Mouse (Mus musculus) megakaryocyte progenitor cell, adult 5-6 weeks (primary cell): Measurements from ENCODE around the gene Csnk2a1. TPM values are rescaled to one million over a fixed set of nuclear protein-coding genes. Genes with fewer than 3 reads are reported as not detected.
"Not testable (repeated sequence)": the region's sequence is repeated elsewhere in the genome, so short reads cannot be mapped to it uniquely, and the experiment has no call there.

Experiments used
- ATAC-seq: replicated peaks from 2 replicates; pipeline ENCODE4 v1.8.0; 2016; ENCODE audit warnings: mild to moderate bottlenecking, moderate TSS enrichment, inconsistent platforms; ENCODE audit not compliant: poor library complexity
- total RNA-seq, 2 experiments: library from RNA; stranded (forward) in 1 of 2; stranded (reverse) in 1 of 2; fragments of 157-497, 149-512 nt in 1 of 2; fragments of 200-1000 nt in 1 of 2; gene quantifications; 2 replicates each; pipeline versions ENCODE4 v1.2.3 to v1.2.4; 2015 to 2017

The Csnk2a1 gene
- total RNA-seq (2015) (55.9 and 68.2 TPM in 2 replicates), total RNA-seq (2017) (111 and 125 TPM in 2 replicates)

GRCm38 (mm10) chr2:152226248-152227050, at the start of gene Csnk2a1:
Gene Csnk2a1 (plus strand): TSS chr2:152226839.
- peak; percentile 89 for ATAC-seq

DNA sequence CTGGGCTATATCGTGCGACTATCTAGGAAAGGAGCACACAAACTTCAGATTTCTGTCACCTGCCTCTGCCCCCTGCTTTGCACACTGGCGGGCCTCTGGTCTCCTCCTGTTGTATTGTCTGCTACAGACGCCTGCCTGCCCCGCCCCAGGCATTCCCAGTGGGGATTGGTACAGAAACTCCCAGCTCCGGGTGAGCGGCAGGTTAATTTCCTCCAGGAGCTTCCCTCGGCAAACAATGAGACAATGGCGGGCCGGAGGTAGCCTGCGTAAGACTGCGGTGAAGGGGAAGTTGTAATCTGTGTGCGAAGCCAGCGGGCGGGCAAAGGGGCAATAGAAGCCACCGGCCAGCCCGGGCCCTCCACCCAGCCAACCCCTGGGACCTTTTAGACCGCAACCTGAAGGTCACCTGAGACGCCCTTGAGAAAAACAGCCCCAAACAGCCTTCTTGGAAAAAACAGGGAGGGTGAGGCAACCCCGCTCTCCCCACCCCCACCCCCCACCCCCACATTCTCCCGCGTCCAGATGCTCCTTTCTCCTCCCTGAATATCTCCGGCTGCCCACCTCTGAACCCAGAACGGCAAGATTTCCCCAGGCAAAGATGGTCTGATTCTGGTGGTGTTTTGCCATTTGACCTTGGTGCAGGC, 49.4 kb upstream of the Csnk2a1 start:
- ATAC-seq, result 0 out of 2 replicates have a peak, but pooled peaks have one; percentile 48

DNA sequence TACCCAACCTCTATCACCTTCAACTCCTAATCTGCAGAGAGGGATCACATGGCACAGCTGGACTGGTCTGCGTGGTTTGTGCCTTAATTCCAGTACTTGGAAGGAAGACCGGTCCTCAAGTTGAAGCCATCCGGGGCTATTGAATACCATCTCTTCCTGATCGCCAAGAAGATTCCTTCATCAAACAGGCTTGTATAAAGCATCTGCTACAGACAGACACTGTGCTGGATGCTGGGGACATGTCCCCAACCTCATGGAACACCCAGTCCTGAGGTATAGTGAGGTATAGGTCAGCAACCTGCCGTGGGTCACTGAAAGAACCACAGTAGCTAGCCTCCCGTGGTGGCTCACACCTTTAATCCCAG, 48.9 kb upstream of the Csnk2a1 start:
- ATAC-seq, result no peak

- no peak for ATAC-seq
Measured at GRCm38 (mm10) chr2:152178345-152178744, 48.3 kb upstream of the Csnk2a1 start.

GRCm38 (mm10) chr2:152179301-152179700, 47.3 kb upstream of the Csnk2a1 start:
- no peak for ATAC-seq

- ATAC-seq, result no peak
Measured at GRCm38 (mm10) chr2:152180323-152180722, 46.3 kb upstream of the Csnk2a1 start.

- peak; percentile 78 for ATAC-seq
Measured at GRCm38 (mm10) chr2:152187132-152187531, 39.5 kb upstream of the Csnk2a1 start.

DNA sequence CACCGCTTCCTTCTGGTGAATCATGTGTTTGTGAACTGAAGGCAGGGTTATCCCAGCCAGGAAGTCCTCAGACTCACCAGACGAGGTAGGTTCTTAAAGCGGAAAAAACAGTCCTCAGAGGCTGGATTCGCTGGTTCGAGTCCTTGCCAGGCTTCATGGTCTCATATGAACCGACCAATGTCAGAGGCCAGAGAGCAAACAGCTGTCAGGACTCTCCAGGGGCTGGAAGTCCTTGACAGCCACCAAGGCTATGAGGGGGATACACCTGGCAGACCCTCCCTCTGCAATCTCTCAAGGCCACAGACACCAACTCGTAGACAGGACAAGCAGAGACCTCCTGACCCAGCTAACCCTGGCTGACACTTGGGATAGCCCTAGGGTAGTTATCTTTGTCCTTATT, 37.4 kb upstream of the Csnk2a1 start:
- no peak for ATAC-seq

GRCm38 (mm10) chr2:152189640-152190039, 37.0 kb upstream of the Csnk2a1 start:
- ATAC-seq, result no peak

DNA sequence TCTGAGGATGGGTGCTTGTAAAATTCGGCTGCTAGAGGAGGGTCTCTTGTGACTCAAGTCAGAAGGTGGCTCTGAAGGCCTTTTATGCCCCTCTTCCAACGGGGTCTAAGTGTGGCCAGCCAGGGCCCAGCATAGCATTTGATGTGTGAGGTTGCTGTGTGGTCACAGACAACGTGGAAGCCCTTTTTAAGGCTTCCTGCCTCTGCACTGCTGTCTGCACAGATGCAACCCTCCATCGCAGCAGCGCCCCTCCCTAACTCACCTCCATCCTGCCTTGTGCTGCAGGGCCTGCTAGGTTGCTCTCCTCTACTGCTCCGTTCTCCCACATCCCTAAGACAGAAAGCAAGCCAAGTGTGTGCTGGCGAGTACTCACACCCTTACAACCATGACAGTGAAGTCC, 36.5 kb upstream of the Csnk2a1 start:
- ATAC-seq, result no peak

DNA sequence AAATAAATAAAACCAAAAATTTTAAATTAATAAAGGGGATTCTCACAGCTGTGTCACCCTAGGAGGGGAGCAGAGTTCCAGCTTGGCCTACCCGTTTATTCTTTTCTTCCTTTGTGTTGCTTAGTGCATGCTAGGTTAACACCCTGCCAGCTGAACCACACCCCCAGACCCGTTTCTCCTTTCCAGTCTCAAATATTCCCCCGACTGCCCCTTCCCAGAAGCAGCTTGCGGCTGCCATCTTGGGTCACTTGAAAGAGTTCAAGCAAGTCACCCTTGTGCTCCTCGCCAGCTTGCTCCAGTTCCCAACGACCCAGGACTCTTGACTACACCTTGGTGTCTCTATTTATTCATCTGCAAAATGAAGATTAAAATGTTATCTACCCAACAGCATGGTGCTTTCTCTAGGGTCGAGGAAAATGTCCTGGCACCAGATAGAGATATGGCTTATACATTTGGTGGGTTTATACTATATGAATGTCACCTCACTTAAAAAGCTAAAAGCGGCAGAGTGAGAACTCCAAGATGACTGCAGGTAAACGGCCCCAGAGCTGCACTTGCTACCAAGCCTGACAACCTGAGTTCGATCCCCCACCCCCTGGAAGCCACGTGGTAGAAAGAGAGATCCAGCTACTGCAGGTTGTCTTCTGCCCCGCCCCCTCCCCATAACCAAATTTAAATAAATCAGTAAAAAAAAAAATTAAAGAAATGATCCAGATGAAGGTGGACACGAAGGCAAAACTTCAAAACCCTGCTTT, 33.9 kb upstream of the Csnk2a1 start:
- ATAC-seq, result peak; percentile 53

DNA sequence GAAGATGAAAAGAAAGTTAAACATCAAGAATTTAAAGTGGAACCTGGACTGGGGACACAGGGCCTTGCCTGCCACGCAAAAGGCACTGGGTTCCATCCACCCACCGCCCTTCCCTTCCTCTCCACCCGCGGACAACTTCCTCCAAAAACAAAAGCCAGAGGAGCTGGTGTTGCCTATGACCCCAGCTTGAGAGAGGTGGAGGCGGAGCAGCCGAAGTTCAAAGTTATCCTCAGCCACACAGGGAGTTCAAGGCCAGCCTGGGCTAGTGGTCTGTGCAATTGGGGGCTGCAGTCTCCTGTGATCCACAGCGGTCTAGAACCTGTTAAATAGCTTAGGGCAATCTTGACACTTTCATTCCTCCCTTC, 33.3 kb upstream of the Csnk2a1 start:
- ATAC-seq, result no peak

GRCm38 (mm10) chr2:152194586-152194985, 32.1 kb upstream of the Csnk2a1 start:
- ATAC-seq, result peak; percentile 47

DNA sequence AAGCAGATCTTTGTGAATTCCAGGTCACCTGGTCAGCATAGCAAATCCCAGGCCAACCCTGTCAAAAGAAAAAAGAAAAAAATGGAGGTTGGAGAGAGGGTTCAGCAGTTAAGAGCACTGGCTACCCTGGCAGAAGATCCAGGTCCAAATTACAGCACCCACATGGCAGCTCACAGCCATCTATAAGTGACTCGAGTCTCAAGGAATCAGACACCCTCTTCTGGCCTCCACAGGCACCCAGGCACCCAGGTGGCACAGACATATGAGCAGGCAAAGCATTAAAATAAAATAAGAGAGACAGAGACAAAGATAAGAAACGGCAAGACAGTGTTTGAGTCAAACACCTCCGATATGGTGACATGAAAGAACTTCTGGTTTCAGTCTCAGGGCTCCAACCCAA, 29.7 kb upstream of the Csnk2a1 start:
- ATAC-seq, result no peak

DNA sequence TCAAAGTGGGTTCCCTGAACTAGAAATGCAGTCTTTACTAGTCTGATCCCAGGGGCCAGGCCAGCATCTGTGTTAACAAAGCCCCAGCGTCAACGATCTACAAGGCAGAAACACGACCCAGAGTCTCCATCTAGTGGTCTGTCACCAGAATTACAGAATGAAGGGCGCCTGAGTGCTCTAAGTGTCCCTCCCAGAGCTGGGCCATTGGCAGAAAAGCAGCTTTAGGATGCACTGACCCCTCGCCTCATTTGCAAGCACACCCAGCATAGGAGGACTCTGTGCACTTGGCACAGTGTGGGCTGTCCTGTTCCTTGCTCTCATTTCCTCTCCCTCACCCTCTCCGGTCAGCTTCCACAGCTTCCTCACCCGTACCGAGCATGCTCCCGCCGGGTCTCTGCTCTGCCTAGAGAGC, 29.3 kb upstream of the Csnk2a1 start:
- peak; percentile 94 for ATAC-seq

GRCm38 (mm10) chr2:152206139-152206538, 20.5 kb upstream of the Csnk2a1 start:
- not testable (repeated sequence) for ATAC-seq

- ATAC-seq, result no peak
Measured at GRCm38 (mm10) chr2:152211871-152212270, 14.8 kb upstream of the Csnk2a1 start.

GRCm38 (mm10) chr2:152216975-152217374, 9.7 kb upstream of the Csnk2a1 start:
- ATAC-seq, result peak; percentile 74

DNA sequence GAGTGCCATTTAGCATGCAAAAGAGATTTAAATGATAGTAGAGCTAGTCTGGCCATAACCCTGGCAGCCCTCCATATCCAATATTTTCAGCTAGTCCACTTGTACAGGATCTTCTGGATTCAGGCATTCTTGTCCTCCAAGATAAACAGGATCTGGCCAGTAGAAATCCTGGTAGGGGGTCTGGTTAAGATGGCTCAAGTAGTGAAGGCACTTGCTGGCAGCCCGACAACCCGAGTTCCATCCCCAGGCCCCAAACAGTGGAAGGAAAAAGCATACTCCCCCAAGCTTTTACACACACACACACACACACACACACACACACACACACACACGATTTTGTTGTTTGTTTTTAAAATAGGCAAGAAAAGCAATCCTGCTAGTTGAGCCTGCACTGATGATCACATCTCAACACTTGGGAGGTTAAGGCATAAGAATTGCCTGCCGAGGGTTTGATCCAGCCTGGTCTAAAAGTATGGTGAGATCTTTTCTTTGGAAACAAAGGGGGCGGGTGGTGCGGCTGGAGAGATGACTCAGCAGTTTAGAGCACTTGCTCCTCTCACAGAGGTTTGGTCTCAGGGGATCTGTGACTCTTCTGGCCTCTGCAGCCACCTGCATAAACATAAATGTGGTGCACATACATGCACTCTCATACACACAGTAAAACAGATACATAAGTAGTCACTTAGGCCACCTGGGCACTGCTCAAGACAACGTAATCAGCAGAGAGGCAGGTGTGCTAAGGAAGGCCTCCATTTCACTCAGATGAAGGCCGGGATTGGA, 2.9 kb upstream of the Csnk2a1 start:
- ATAC-seq, result no peak

GRCm38 (mm10) chr2:152225536-152225935, 1.1 kb upstream of the Csnk2a1 start:
- no peak for ATAC-seq

GRCm38 (mm10) chr2:152227051-152227481, 427 bp downstream of the Csnk2a1 start:
- peak; percentile 65 for ATAC-seq
